Mouse (Mus musculus): ENCODE measurements around the gene Tmem164.

GRCm38 (mm10) chrX:142698212-142698611, 17.0 kb downstream of the Tmem164 start:
- TF ChIP-seq POLR2A (IDR thresholded peaks at IDR 0.05; ENCODE audit: borderline replicate concordance, extremely low read depth, insufficient read depth, insufficient read length, poor library complexity, severe bottlenecking) (no peak), CTCF (IDR thresholded peaks at IDR 0.05; ENCODE audit: borderline replicate concordance, extremely low read depth, insufficient read depth, insufficient read length) (no peak)
